Mouse (Mus musculus) megakaryocyte-erythroid progenitor cell, adult 5-6 weeks (primary cell): ENCODE data around the gene 1700024G13Rik. TPM values are rescaled to one million over a fixed set of nuclear protein-coding genes. Genes with fewer than 3 reads are reported as not detected.
A peak's percentile ranks its signal among the peaks of the same experiment; 100 is the strongest.
"Not testable (repeated sequence)": the region's sequence is repeated elsewhere in the genome, so short reads cannot be mapped to it uniquely, and the experiment has no call there.

Experiments used
- ATAC-seq: replicated peaks from 2 replicates; pipeline ENCODE4 v1.8.0; 2016; ENCODE audit warnings: mild to moderate bottlenecking, inconsistent platforms; ENCODE audit not compliant: severe bottlenecking, poor library complexity, low FRiP score, low TSS enrichment
- total RNA-seq, 2 experiments: library from RNA; stranded (forward) in 1 of 2; stranded (reverse) in 1 of 2; fragments of 200-1000, 215-1000 nt in 1 of 2; fragments of >200 nt in 1 of 2; fragmentation: Nextera tagmentation in 1 of 2; gene quantifications; 2 replicates each; pipeline ENCODE4 v1.2.3; 2014 to 2017

1700024G13Rik gene
- total RNA-seq (2014; fragmentation: Nextera tagmentation), result not detected in 2 replicates
- not detected in 2 replicates for total RNA-seq (2017)

DNA sequence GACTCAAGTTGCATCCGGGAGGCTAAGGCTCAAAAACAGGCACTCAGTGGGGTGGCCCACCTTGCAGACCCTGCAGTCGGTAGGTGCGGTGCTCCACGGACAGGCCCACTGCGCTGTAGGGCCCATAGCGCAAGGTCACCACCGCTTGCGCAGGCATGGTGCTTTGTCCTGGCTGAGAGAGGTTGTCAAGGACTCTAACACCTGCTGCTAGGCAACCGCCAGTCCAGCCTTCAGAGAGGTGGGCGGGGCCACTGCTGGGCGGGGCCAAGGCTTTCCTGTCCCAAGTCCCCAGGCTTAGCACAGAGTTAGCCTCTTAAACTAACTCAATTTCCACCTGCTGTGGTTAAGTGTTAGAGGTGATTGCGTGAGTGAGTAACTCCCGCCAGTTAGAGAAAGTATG, at the start of gene 1700024G13Rik:
TSS of gene 1700024G13Rik (minus strand) at position 196 of the 400 bp plus-strand sequence.
- 0 out of 2 replicates have a peak, but pooled peaks have one; percentile 26 for ATAC-seq

DNA sequence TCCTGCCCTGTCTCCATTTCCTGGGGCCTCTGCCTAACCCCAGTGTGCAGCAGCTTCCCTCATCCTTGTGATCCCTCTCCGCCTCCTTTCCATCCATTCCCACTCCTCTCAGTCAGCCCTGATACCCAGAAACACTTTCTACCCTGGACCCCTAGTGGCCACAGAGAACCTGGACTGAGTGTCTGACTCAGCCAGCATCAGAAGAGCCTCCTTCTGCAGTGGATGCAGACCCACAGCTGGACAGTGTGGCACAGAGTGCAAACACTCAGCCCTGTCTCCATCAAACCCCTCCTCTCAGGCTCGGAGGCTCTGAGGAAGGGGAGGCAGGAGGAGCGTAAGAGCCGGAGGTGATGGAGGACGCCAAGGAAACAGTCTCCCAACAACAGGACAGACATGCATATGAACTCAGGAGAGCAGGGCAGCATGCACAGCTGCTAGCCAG, 49.2 kb upstream of the 1700024G13Rik start:
- no peak for ATAC-seq

DNA sequence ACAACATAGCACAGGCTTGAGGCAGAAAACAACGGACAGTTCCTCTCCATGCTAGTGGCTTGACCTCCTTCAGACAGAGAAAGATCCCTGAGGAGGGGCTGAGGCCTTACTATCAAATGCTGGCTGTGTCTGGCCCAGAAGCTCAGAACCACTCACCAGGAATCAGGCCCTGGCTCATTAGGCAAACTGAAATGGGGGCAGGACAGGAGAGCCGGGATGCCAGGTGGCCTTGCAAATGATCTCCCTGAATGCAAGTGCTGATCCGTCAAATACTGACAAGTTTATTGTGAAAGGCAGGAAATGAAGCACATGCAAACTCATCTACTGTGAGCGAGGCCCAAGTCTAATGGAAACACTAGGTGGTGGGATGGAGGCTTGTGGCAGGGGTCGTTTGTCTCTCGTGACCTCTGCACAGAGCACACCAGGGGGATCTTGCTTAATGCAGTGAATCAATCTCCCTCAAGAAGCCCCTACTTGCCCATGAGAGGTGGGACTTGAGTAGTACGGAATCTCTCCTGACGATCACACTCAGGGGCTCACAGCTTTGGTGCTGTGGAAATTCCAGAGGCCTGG, 40.9 kb upstream of the 1700024G13Rik start:
- ATAC-seq, result no peak

- no peak for ATAC-seq
These were observed 35.8 kb upstream of the 1700024G13Rik start for GRCm38 (mm10) chr14:32423946-32424345.

- ATAC-seq, result no peak
These were observed 30.6 kb upstream of the 1700024G13Rik start for GRCm38 (mm10) chr14:32418747-32419146.

DNA sequence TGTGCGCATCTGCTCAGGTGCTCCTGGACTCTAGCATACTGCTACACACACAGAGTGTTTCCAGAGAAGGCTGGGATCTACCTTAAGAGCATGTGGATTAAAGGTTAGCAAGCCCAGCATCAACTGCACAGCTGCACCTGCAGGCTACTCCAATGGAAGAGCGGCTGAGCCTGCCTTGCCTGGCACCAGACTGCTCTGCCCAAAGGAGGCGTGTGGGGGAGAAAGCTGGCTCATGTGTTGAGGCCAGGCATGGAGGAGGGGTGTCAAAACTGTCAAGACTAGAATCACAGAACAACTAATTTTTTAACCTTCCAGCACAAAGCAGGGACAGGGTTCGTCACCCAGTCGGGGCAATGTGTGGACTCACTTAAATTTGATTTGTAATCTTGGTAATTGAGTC, 23.9 kb upstream of the 1700024G13Rik start:
- ATAC-seq, result no peak

DNA sequence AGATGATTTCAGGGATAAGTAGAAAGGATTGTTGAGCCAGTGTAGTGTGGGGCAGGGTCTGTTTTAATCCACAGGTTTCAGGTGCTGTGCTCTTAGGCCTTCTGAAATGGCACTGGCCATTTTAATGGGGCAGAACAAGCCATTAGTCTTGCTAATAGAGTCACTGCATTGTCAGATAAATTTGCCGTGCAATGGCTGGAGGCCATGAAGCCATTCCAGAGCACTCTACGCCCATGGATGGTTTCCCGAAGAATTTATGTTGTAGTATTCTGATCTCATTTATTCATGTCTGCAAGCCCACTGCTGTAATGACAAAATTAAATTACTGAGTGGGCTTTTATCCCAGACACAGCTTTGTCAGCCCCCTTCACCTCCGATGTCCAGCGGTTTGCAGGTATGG, 21.9 kb upstream of the 1700024G13Rik start:
- ATAC-seq, result no peak

DNA sequence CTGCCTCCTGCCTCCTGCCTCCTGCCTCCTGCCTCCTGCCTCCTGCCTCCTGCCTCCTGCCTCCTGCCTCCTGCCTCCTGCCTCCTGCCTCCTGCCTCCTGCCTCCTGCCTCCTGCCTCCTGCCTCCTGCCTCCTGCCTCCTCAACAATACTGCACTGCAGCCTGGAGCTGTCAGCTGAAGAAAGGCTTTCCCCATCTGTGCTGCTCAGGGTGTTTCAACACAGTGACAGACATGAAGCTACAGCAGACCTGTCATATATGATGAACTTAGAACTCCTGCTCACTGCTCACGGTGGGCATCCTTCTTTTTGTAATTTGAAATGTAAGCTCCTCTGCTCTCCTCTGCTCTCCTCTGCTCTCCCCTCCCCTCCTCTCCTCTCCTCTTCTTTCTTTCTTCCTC, 17.2 kb upstream of the 1700024G13Rik start:
- ATAC-seq, result not testable (repeated sequence)

DNA sequence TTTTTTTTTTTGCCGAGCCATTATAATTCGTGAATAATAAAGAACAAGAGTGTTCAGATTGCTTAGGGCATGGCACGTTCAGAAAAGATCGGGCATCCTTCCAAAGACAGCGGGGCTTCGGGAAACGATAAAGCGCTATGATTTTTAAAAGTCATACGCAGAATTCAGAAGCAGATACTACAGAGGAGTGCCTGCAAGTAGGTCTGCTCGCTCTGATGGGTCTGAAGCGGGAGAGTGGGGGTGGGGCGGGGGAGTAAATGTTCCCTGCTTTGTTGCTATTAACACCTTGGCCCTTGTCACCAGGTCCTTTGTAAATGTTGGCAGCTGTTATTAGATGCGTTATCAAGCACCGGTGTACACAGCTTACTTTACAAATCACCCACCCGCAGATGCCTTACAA, 6.6 kb downstream of the 1700024G13Rik start:
- no peak for ATAC-seq

- ATAC-seq, result no peak
These were observed 7.1 kb downstream of the 1700024G13Rik start for GRCm38 (mm10) chr14:32381066-32381465.

DNA sequence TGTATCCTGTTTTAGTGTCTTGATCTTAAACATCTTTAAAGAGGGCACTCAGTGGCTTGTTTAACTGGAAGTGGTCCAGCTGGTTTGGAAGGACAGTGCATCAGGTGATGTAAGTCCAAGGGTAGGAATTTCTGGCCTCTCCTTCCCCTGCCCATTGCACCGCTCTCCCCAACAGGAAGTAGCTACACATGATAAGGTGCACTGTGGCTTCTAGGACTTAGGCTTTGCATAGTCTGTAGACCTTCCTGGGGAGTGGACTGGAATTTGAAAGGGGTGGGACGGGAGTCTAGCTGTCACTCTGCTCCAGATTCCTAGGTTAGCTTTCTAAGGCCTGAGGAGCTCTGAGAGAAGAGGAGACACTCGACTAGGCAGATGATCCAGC, 8.1 kb downstream of the 1700024G13Rik start:
- no peak for ATAC-seq

DNA sequence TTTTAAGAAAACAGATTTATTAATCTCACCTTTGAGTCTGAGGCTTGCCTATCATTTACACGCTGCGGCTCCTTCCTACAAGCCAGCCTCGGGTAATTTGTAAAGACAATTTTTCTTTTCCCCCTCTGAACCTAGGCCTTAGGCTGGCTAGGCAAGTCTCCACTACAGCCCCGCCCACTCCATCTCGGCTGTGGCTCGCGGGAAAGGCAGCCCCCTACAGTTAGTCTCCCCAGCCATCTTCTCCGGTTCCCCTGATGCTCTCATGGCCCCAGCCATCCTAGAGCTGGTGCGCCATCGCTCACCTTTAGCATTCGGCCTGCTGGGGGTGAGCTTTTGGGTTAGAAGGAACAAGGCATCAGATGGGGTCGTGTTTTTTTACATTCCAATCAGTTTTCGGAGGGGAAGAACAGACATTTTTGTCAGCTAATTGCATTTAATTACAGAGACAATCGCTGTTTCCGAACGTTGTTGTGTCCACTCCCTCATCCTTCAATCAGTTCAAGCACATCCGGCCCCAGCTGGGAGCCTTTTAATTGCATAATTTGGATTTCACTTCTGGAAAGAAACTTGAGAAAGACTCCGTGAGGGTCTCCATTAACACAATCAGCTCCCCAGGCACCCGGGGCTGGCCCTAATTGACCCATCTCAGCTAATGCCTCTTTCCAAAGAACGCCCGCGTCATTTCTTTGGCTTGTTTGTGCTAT, 8.6 kb downstream of the 1700024G13Rik start:
- no peak for ATAC-seq

DNA sequence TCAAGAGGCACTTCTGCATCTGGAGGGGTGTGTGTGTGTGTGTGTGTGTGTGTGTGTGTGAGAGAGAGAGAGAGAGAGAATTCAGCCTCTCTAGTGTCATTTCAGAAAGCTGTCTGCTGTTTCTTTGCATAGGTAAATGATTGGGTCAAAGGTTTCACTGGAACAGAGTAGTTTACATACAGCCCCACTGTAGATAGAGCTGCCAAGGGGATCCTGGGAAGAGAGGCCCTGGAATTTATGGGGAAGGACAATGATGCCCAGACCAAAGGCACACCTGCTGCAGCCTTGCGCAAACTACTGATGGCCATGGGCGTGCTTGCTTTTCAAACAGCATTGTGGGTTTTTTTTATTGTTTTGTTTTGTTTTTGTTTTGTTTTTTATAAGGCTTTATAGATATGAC, 15.7 kb downstream of the 1700024G13Rik start:
- ATAC-seq, result no peak

- no peak for ATAC-seq
These were observed 18.4 kb downstream of the 1700024G13Rik start for GRCm38 (mm10) chr14:32369756-32370155.

GRCm38 (mm10) chr14:32364359-32364758, 23.8 kb downstream of the 1700024G13Rik start:
- ATAC-seq, result no peak

GRCm38 (mm10) chr14:32351181-32351920, 36.8 kb downstream of the 1700024G13Rik start:
- not testable (repeated sequence) for ATAC-seq

DNA sequence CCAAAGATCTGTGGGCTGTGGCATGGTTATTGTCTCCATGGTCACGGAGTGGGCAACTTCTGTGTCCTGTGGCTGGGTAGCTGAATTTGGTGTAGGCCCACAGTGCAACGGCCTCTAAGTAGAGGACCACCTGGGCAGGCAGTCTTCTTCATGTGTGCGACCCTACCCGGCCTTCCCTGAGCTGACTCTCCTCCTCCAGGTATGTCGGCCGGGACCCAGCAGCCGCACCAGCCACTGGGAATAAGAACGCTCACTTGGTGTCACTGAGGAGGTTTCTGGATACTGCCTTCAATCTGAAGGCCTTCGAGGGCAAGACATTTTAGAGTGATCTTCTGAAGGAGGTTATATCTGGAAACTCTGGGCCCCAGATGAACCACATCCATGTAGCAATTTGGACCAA, 40.9 kb downstream of the 1700024G13Rik start:
- no peak for ATAC-seq

GRCm38 (mm10) chr14:32344694-32345093, 43.5 kb downstream of the 1700024G13Rik start:
- no peak for ATAC-seq

GRCm38 (mm10) chr14:32344176-32344575, 44.0 kb downstream of the 1700024G13Rik start:
- no peak for ATAC-seq

DNA sequence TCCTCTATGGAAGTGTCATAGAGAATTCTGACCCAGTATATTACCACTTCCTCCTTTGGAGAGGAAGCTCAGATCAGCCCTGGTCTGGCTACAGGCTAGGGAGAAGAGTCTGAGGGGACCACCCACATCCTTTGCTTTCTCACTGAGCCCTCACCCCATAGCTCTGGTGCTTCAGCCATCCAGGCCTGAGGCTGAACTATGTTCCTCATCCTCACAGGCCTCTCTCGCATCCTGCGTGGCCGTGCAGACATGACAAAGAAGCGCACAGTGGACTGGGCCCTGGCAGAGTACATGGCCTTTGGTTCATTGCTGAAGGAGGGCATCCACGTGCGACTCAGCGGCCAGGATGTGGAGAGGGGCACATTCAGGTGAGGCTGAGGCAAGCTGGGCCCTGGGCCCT, 46.4 kb downstream of the 1700024G13Rik start:
- ATAC-seq, result no peak
